13 mouse cellular contexts compared by ENCODE assay signal in genomic region chr16:63903425-63903824, GRCm38 (mm10). TPM values are rescaled to one million over a fixed set of nuclear protein-coding genes. Genes with fewer than 3 reads are reported as not detected.
DNase-seq lines count a peak whose midpoint lies in the region; ATAC-seq lines count a peak whose summit lies in the region.
"Had no signal": no experiment of that assay in that cellular context is flagged by ENCODE, and none has a peak within 500 bp of the region (broad histone marks: within the 10 kb centered on the region; RNA-seq: fewer than 3 reads in every experiment).

No protein-coding gene starts in this region.

- 17% methylated on average over 13 of the region's 13 CpGs for WGBS in heart, embryonic 12.5 days
- WGBS in midbrain, embryonic 12.5 days: 55% methylated on average over 13 of the region's 13 CpGs
- WGBS in midbrain, embryonic 10.5 days: 83% methylated on average over 13 of the region's 13 CpGs
- 45% methylated on average over 13 of the region's 13 CpGs for WGBS in hindbrain, embryonic 12.5 days
- 49% methylated on average over 13 of the region's 13 CpGs for WGBS in neural tube, embryonic 15.5 days

- intact Hi-C loops in heart, postnatal 36 days (cut with DNase I): loop anchor here (1.0 kb wide), 1 partner anchor 17 kb away; no protein-coding TSS in a partner anchor
- intact Hi-C loops in left cerebral cortex, postnatal 10 days (cut with DNase I): no loop called here

- H3K9ac ChIP-seq in heart, embryonic 12.5 days: no peak overlapping the region
- no peak overlapping the region for H3K9ac ChIP-seq in midbrain, embryonic 12.5 days (replicated peaks)
- H3K9ac ChIP-seq in hindbrain, embryonic 12.5 days: no peak overlapping the region
- no peak overlapping the region for H3K9ac ChIP-seq in neural tube, embryonic 15.5 days (replicated peaks)
- H3K9ac ChIP-seq: limb, embryonic 12.5 days had no signal

- H3K4me1 ChIP-seq in heart, embryonic 12.5 days (replicated peaks): peaks cover 4% of the 10 kb centered on the region; the same call in 1 of the 2 replicates
- no peaks in the 10 kb centered on the region for H3K4me1 ChIP-seq in midbrain, embryonic 12.5 days
- H3K4me1 ChIP-seq in midbrain, embryonic 10.5 days: no peaks in the 10 kb centered on the region
- no peaks in the 10 kb centered on the region for H3K4me1 ChIP-seq in hindbrain, embryonic 12.5 days
- H3K4me1 ChIP-seq in neural tube, embryonic 15.5 days: no peaks in the 10 kb centered on the region
- H3K4me1 ChIP-seq: limb, embryonic 12.5 days had no signal

- no peak for DNase-seq in heart, postnatal 36 days
- no peak for DNase-seq in midbrain, embryonic 10.5 days (ENCODE audit: low spot score)
- no peak for DNase-seq in cerebellum, adult 9-10 months
- no peak for DNase-seq in left cerebral cortex, postnatal 10 days (ENCODE audit: extremely low spot score in 1 of 2, low spot score in 2 of 2)
- DNase-seq: kidney, adult 9 months; layer of hippocampus, adult 9-11 months had no signal

- H3K4me2 ChIP-seq in heart, embryonic 12.5 days: peak overlapping the region; percentile 58
- peak overlapping the region; percentile 20; the same call in 1 of the 2 replicates for H3K4me2 ChIP-seq in midbrain, embryonic 12.5 days (replicated peaks)
- peak overlapping the region; percentile 34 for H3K4me2 ChIP-seq in hindbrain, embryonic 12.5 days (replicated peaks)
- peak overlapping the region; percentile 27 for H3K4me2 ChIP-seq in neural tube, embryonic 15.5 days
- H3K4me2 ChIP-seq: limb, embryonic 12.5 days had no signal

- ATAC-seq in heart, embryonic 12.5 days (ENCODE audit: insufficient number of reproducible peaks, low FRiP score): no peak
- ATAC-seq in midbrain, embryonic 12.5 days (ENCODE audit: low FRiP score, low read depth): 0 out of 2 replicates have a peak, but pooled peaks have one; percentile 47
- ATAC-seq in hindbrain, embryonic 12.5 days (ENCODE audit: low FRiP score): no peak
- no peak for ATAC-seq in neural tube, embryonic 15.5 days (ENCODE audit: low FRiP score)
- ATAC-seq: lung, postnatal 0 days had no signal

- H3K27me3 ChIP-seq in heart, embryonic 12.5 days (replicated peaks): no peaks in the 10 kb centered on the region
- no peaks in the 10 kb centered on the region for H3K27me3 ChIP-seq in midbrain, embryonic 12.5 days
- H3K27me3 ChIP-seq in midbrain, embryonic 10.5 days (ENCODE audit: low read depth, poor library complexity, severe bottlenecking): no peaks in the 10 kb centered on the region
- H3K27me3 ChIP-seq in hindbrain, embryonic 12.5 days: no peaks in the 10 kb centered on the region
- no peaks in the 10 kb centered on the region for H3K27me3 ChIP-seq in neural tube, embryonic 15.5 days (replicated peaks)
- H3K27me3 ChIP-seq: limb, embryonic 12.5 days had no signal

- no peaks in the 10 kb centered on the region for H3K9me3 ChIP-seq in heart, embryonic 12.5 days (replicated peaks)
- H3K9me3 ChIP-seq in midbrain, embryonic 12.5 days: no peaks in the 10 kb centered on the region
- no peaks in the 10 kb centered on the region for H3K9me3 ChIP-seq in midbrain, embryonic 10.5 days (replicated peaks)
- H3K9me3 ChIP-seq in hindbrain, embryonic 12.5 days (replicated peaks): no peaks in the 10 kb centered on the region
- no peaks in the 10 kb centered on the region for H3K9me3 ChIP-seq in neural tube, embryonic 15.5 days (replicated peaks)
- H3K9me3 ChIP-seq: limb, embryonic 12.5 days had no signal

- no peak overlapping the region for H3K27ac ChIP-seq in heart, embryonic 12.5 days (ENCODE audit: poor library complexity, severe bottlenecking)
- no peak overlapping the region for H3K27ac ChIP-seq in midbrain, embryonic 12.5 days (replicated peaks)
- no peak overlapping the region for H3K27ac ChIP-seq in midbrain, embryonic 10.5 days (replicated peaks)
- no peak overlapping the region for H3K27ac ChIP-seq in hindbrain, embryonic 12.5 days
- H3K27ac ChIP-seq in neural tube, embryonic 15.5 days (replicated peaks): no peak overlapping the region
- H3K27ac ChIP-seq: limb, embryonic 12.5 days had no signal

- peak overlapping the region; percentile 21; the same call in 1 of the 2 replicates for H3K4me3 ChIP-seq in heart, embryonic 12.5 days
- H3K4me3 ChIP-seq in midbrain, embryonic 12.5 days: no peak overlapping the region
- H3K4me3 ChIP-seq in midbrain, embryonic 10.5 days: no peak overlapping the region
- no peak overlapping the region for H3K4me3 ChIP-seq in hindbrain, embryonic 12.5 days
- no peak overlapping the region for H3K4me3 ChIP-seq in neural tube, embryonic 15.5 days (replicated peaks)
- H3K4me3 ChIP-seq: limb, embryonic 12.5 days; myocyte had no signal

- no peaks in the 10 kb centered on the region for H3K36me3 ChIP-seq in heart, embryonic 12.5 days
- H3K36me3 ChIP-seq in midbrain, embryonic 12.5 days: no peaks in the 10 kb centered on the region
- no peaks in the 10 kb centered on the region for H3K36me3 ChIP-seq in midbrain, embryonic 10.5 days
- no peaks in the 10 kb centered on the region for H3K36me3 ChIP-seq in hindbrain, embryonic 12.5 days
- H3K36me3 ChIP-seq in neural tube, embryonic 15.5 days: no peaks in the 10 kb centered on the region
- H3K36me3 ChIP-seq: limb, embryonic 12.5 days had no signal

RNA-seq across cellular contexts. Expression of gene Epha3, which starts 39.5 kb away (rescaled TPM):
- 11.9 and 13.4 TPM in 2 replicates for polyA plus RNA-seq in heart, embryonic 12.5 days (2016; fragmentation: Nextera tagmentation; extraction: Ambion mirVana)
- total RNA-seq in heart, postnatal 36 days (2021): under 1 TPM; 0.33 to 0.89 TPM
- 36.4 and 36.7 TPM in 2 replicates for polyA plus RNA-seq in midbrain, embryonic 12.5 days (2016; fragmentation: Nextera tagmentation; extraction: Ambion mirVana)
- 26.7 and 34.6 TPM in 2 replicates for polyA plus RNA-seq in midbrain, embryonic 10.5 days (2016; fragmentation: Nextera tagmentation; extraction: Ambion mirVana)
- 63.1 and 69.5 TPM in 2 replicates for polyA plus RNA-seq in hindbrain, embryonic 12.5 days (2016; fragmentation: Nextera tagmentation; extraction: Ambion mirVana)
- polyA plus RNA-seq in neural tube, embryonic 15.5 days (2015; fragmentation: Nextera tagmentation; extraction: Ambion mirVana): 13.6 and 14.0 TPM in 2 replicates
- 10 to 100 TPM; 26.2 to 29.0 TPM for total RNA-seq in left cerebral cortex, postnatal 10 days (2021)
